Mouse (Mus musculus): ENCODE data around the gene Pcgf2.
"Not testable (repeated sequence)": the region's sequence is repeated elsewhere in the genome, so short reads cannot be mapped to it uniquely, and the experiment has no call there.

The Pcgf2 gene

DNA sequence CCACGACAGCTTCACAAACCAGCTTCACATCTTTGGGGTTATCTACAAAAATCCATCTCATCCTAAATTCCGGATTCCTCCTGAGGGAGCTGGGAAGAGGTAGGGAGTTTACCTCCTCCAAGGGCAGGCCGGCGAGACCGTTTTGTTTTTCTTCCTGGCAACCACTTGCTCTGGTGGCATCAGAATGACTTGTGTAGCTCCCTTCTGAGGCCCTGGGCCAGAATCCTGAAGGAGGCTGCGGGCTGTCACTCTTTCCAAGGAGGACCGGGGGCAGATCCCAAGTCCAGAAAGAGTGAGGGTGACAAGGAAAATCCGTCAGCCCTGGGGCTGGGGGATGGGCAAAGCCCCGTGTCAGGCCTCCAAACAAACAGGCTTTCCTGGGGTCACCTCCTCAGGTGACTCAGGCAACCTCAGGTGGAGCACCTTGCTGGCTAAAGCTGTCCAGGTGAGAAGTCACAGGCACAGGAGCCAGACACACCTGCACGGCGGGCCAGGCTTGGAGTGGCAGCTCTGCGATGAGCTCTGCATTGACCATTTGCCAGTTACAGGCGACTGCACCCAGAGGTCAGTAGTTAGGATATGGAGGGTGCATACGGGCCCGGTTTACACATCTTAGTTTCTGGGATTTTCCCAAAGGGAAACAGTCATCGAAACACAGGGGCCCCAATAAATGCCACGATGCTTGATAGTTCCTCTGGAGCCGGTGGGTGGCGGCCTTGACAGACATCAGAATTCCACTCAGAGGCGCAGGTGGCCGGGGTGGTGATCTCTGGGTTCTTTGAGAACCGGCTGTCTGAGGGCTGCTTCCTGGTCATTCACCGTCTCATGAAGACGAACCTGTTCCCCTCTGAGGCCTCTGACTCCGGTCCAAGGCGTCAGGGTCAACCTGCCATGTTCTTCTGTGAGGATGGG lies 17.3 kb upstream of the Pcgf2 start:
- DNase-seq = no peak

DNA sequence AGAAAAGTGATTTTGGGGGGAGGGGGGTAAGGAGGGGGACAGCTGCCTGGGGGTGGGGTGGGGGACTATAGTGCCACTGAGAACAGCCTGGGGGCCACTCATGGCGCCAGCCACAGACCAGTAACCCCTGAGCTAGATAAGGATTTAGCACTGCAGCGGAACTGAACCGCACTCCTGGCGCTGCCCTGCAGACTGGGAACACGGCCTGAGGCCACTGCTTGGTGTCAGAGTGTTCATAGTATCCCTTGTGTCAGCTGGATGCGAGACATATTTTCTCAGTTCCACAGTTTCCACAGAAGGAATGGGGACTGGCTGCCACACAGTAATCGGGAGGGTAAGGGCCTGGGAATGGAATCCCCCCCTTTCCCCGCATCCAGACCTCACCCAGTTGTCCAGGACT lies 15.7 kb upstream of the Pcgf2 start:
- no peak for DNase-seq

DNA sequence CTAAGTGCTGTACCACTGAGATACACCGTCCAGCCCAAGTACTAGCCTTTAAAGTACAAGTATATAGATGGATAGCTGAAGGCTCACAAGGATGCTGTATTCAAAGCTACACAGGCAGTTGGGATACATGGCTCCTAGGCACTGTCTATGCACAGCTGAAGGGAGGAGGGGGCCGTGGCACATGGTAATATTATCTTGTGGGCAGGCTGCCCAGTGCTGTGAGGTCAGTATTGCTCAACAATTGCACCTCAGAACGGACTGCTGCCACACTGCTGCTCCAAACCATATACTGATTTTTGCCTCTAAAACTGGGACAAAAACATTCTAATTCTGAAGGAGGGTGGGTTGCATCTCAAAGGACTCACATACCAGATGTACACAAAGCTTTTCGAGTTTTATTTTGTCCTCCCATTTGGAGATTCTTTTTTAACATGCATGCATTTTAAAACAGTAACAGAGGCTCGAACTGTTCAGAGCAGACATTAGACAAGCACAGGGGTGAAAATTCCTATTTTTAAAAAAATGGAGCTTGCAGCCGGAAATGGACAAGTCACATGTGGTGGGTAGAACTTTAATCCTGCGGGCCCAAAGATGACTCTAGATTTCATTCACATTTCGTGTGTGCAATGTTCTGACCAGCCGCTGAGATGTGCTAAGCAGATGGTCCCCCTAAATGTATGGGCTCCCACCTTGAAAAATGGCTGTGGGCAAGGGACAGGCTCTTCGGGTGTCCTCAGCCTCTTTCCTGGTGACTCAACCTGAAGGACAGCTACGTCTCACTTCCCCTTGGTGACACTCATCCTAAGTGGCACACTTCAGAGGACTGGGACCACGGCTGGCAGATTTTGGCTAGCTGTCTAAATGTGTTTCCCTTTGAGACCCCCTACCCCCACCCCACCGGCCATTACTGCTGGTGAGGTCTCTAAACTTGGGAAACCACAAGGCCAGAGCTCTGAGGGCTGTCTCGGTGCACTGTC lies 14.8 kb upstream of the Pcgf2 start:
- peak; percentile 35 for DNase-seq

DNA sequence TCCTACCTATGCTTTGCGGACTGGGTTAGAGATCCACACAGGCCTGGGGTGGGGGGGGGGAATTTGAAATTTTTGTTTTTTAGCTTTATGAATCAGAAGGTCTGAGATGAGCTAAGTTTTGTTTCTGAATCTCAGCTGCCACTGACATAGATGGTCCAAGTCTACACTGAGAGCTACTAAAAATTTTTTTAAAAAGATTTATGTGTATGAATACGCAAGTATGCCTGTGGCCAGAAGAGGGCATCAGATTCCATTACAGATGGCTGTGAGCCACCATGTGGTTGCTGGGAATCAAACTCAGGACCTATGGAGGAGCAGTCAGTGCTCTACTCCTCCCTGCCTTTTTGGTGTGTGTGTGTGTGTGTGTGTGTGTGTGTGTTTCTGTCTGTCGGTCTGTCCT lies 14.1 kb upstream of the Pcgf2 start:
- DNase-seq = no peak

GRCm38 (mm10) chr11:97713896-97714295 lies 13.6 kb upstream of the Pcgf2 start:
- DNase-seq = no peak

- no peak for DNase-seq
Measured at GRCm38 (mm10) chr11:97712286-97712685, 12.0 kb upstream of the Pcgf2 start.

DNA sequence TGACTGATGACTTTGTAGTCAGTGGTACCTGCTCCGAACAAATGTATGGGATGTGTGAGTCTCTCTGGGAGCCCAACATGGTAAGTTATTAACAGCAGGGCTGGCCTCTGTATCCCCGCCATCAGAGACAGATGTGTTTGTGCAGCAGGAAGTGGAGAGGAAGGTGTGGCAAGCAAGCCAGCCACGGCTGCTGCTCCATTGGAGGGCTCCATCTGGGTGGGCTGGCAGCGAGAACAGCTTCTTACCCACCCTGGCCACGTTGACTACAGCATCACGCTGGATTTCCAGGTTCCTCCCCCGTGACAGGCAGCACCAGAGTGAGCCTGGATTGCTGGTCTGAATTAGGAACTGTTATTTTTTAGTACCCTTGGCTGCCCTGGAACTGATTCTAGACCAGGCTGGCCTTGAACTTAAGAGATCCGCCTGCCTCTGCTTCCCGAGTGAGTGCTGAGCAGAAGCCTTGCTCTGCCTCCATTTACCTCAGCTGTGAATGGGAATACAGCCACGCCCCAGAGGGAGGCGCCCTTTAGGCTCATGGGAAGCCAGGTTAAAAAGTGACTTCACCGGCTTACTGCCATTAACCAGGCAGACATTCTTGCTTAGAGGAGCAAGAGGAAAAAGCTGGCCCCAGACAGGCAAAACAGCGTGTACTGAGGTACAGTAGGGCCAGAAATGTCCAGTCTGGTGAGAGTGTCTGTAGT lies 11.1 kb upstream of the Pcgf2 start:
- DNase-seq = no peak

- not testable (repeated sequence) for DNase-seq
Measured at GRCm38 (mm10) chr11:97710067-97710466, 9.8 kb upstream of the Pcgf2 start.

- DNase-seq = peak; percentile 99
Measured at GRCm38 (mm10) chr11:97703039-97703826, 2.9 kb upstream of the Pcgf2 start, which contains the start of gene Psmb3. Psmb3 (plus strand) TSS chr11:97703399.

GRCm38 (mm10) chr11:97702393-97702745 lies 2.1 kb upstream of the Pcgf2 start:
- peak; percentile 93 for DNase-seq

- no peak for DNase-seq
Measured at GRCm38 (mm10) chr11:97701581-97702392, 1.5 kb upstream of the Pcgf2 start.

- DNase-seq = peak; percentile 65
Measured at GRCm38 (mm10) chr11:97700746-97701580, 666 bp upstream of the Pcgf2 start.

GRCm38 (mm10) chr11:97699626-97700002 lies 683 bp downstream of the Pcgf2 start:
- DNase-seq = peak; percentile 98

- peak; percentile 91 for DNase-seq
Measured at GRCm38 (mm10) chr11:97698741-97699611, 1.3 kb downstream of the Pcgf2 start.

DNA sequence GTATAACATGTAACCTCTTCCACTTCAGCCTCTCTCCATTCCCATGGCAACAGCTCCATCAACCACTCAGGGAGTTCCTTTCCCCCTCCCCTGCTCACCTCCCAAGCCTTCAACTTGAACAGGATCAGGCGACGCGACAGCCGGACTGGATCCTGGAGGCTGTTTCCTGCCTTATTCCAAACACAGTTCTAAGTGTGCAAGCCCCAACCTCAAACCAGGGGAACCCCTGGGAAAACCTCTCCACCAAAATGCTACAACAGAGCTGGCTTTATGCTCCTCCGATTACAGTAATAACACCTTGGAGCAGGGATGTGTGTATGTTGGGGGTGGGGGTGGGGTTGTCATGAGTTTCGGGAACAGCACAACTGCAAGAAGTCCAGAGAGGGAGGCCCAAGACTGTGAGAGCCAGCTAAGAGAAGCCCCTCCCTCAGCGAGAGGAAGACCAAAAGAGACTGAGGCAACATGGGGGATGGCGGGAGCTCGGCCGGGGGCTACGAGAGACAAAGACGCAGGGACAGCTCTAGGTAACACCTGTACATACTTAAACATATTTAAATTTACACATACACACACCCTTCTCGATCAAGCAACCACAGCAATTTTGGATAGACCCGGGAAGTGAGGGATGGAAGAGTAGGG lies 2.3 kb downstream of the Pcgf2 start:
- DNase-seq = peak; percentile 44

- DNase-seq = peak; percentile 33
Measured at GRCm38 (mm10) chr11:97697199-97697890, 3.0 kb downstream of the Pcgf2 start.

GRCm38 (mm10) chr11:97696669-97697068 lies 3.6 kb downstream of the Pcgf2 start:
- no peak for DNase-seq
